Mouse (Mus musculus) Patski (cell line): ENCODE results near the gene Mid1. TPM values are rescaled to one million over a fixed set of nuclear protein-coding genes. Genes with fewer than 3 reads are reported as not detected.
"Not testable (repeated sequence)": the region's sequence is repeated elsewhere in the genome, so short reads cannot be mapped to it uniquely, and the experiment has no call there.

Experiments used
- ATAC-seq: fragments of 100-300 bp; one replicate; pipeline ENCODE4 v1.8.0; 2021
- CTCF ChIA-PET: fragments of 350-600 bp; sonication (Branson Sonifier 250); formaldehyde crosslinking; loops from one replicate; lab custom pipeline; 2022; ENCODE audit warnings: inconsistent platforms; lab: Charles Lee
- POLR2A ChIA-PET: fragments of 350-600 bp; sonication (Branson Sonifier 250); formaldehyde crosslinking; loops from one replicate; lab custom pipeline; 2022; ENCODE audit warnings: antibody characterized with exemption, inconsistent platforms; lab: Charles Lee
- DNase-seq: peaks from one replicate; pipeline ENCODE4 v3.0.0-alpha.2; 2011; ENCODE audit warnings: low read depth, low spot score
- H3K27me3 ChIP-seq: fragments of 371-371 bp; one replicate; pipeline ENCODE4 v1.5.1; 2021
- in situ Hi-C: fragments of 300-500 bp; cut with MboI; formaldehyde crosslinking; loops from 3 replicates; pipeline ENCODE4 v1.11.1; 2018; ENCODE audit warnings: low pct_unique_long_range_greater_than_20kb, mixed read lengths
- polyA plus RNA-seq: library from polyadenylated mRNA; unstranded; gene quantifications from one replicate; pipeline ENCODE4 v1.2.3, GENCODE M21; 2021

The Mid1 gene
- polyA plus RNA-seq, 1 experiment from 2014 or later: 105 TPM

- CTCF ChIA-PET, in situ Hi-C loops, POLR2A ChIA-PET, H3K27me3 ChIP-seq: not testable (repeated sequence)
- DNase-seq (peak; percentile 100), ATAC-seq (peak; percentile 85)
These were observed 313.0 kb downstream of the Mid1 start for GRCm38 (mm10) chrX:169997854-169998456.

- POLR2A ChIA-PET, H3K27me3 ChIP-seq, DNase-seq, CTCF ChIA-PET, ATAC-seq, in situ Hi-C loops: not testable (repeated sequence)
These were observed 313.7 kb downstream of the Mid1 start for GRCm38 (mm10) chrX:169998559-169999219.

- H3K27me3 ChIP-seq, ATAC-seq, in situ Hi-C loops, POLR2A ChIA-PET, DNase-seq, CTCF ChIA-PET: not testable (repeated sequence)
These were observed 314.4 kb downstream of the Mid1 start for GRCm38 (mm10) chrX:169999226-169999883.

- DNase-seq, CTCF ChIA-PET, POLR2A ChIA-PET, in situ Hi-C loops, ATAC-seq, H3K27me3 ChIP-seq: not testable (repeated sequence)
These were observed 315.1 kb downstream of the Mid1 start for GRCm38 (mm10) chrX:169999912-170000641.

- H3K27me3 ChIP-seq, POLR2A ChIA-PET, DNase-seq: not testable (repeated sequence)
These were observed 315.8 kb downstream of the Mid1 start for GRCm38 (mm10) chrX:170000642-170001387.

GRCm38 (mm10) chrX:170001388-170001695 lies 316.3 kb downstream of the Mid1 start:
- H3K27me3 ChIP-seq, in situ Hi-C loops, ATAC-seq, DNase-seq, POLR2A ChIA-PET, CTCF ChIA-PET: not testable (repeated sequence)

More at GRCm38 (mm10) chrX:170000642-170001387, 315.8 kb downstream of the Mid1 start:
- CTCF ChIA-PET, ATAC-seq, in situ Hi-C loops: not testable (repeated sequence)

GRCm38 (mm10) chrX:170002510-170003197 lies 317.7 kb downstream of the Mid1 start:
- in situ Hi-C loops, ATAC-seq, H3K27me3 ChIP-seq, POLR2A ChIA-PET, DNase-seq, CTCF ChIA-PET: not testable (repeated sequence)

- ATAC-seq, CTCF ChIA-PET, POLR2A ChIA-PET, DNase-seq, in situ Hi-C loops, H3K27me3 ChIP-seq: not testable (repeated sequence)
These were observed 318.5 kb downstream of the Mid1 start for GRCm38 (mm10) chrX:170003536-170003935.

GRCm38 (mm10) chrX:170004236-170004635 lies 319.2 kb downstream of the Mid1 start:
- POLR2A ChIA-PET, DNase-seq, H3K27me3 ChIP-seq, ATAC-seq, in situ Hi-C loops, CTCF ChIA-PET: not testable (repeated sequence)

- POLR2A ChIA-PET: not testable (repeated sequence)
These were observed 319.8 kb downstream of the Mid1 start for GRCm38 (mm10) chrX:170004793-170005192.

GRCm38 (mm10) chrX:170005194-170005593 lies 320.2 kb downstream of the Mid1 start:
- H3K27me3 ChIP-seq, in situ Hi-C loops, POLR2A ChIA-PET, DNase-seq, CTCF ChIA-PET, ATAC-seq: not testable (repeated sequence)

More at GRCm38 (mm10) chrX:170004793-170005192, 319.8 kb downstream of the Mid1 start:
- DNase-seq, CTCF ChIA-PET, ATAC-seq, H3K27me3 ChIP-seq, in situ Hi-C loops: not testable (repeated sequence)

GRCm38 (mm10) chrX:170005695-170006297 lies 320.8 kb downstream of the Mid1 start:
- H3K27me3 ChIP-seq, in situ Hi-C loops, ATAC-seq, DNase-seq, CTCF ChIA-PET, POLR2A ChIA-PET: not testable (repeated sequence)

- in situ Hi-C loops, DNase-seq, ATAC-seq, CTCF ChIA-PET, POLR2A ChIA-PET, H3K27me3 ChIP-seq: not testable (repeated sequence)
These were observed 321.8 kb downstream of the Mid1 start for GRCm38 (mm10) chrX:170006694-170007247.
